Mouse (Mus musculus) embryonic facial prominence, embryonic 11.5 days (tissue): ENCODE results near the gene Lrrc41. TPM values are rescaled to one million over a fixed set of nuclear protein-coding genes. Genes with fewer than 3 reads are reported as not detected.

Experiments used
- ATAC-seq: fragments of 200-750 bp; cut with Nextera tagmentation; replicated peaks from 2 replicates; pipeline ENCODE4 v1.8.0; 2017; ENCODE audit warnings: low read depth; ENCODE audit not compliant: insufficient number of reproducible peaks, low FRiP score, low TSS enrichment
- DNase-seq: peaks from one replicate; pipeline ENCODE4 v3.0.0-alpha.2; 2015; ENCODE audit warnings: low spot score
- H3K27ac ChIP-seq: fragments of 300-500 bp; sonication (generic); replicated peaks from 2 replicates; pipeline ENCODE4 v1.5.1; 2014; ENCODE audit warnings: mild to moderate bottlenecking, low read depth, low read length, control low read depth
- H3K27me3 ChIP-seq: fragments of 300-500 bp; sonication (generic); 2 replicates; pipeline ENCODE4 v1.6.1; 2014; ENCODE audit warnings: mild to moderate bottlenecking, low read length, moderate library complexity, mixed read lengths; ENCODE audit not compliant: control insufficient read depth, insufficient read depth
- H3K36me3 ChIP-seq: fragments of 300-500 bp; sonication (generic); replicated peaks from 2 replicates; pipeline ENCODE4 v1.6.1; 2014; ENCODE audit warnings: low read depth, mild to moderate bottlenecking, low read length, moderate library complexity, mixed read lengths; ENCODE audit not compliant: control insufficient read depth, insufficient read depth
- H3K4me1 ChIP-seq: fragments of 300-500 bp; sonication (generic); 2 replicates; pipeline ENCODE4 v1.6.1; 2014; ENCODE audit warnings: low read length, mixed read lengths; ENCODE audit not compliant: control insufficient read depth, insufficient read depth
- H3K4me2 ChIP-seq: fragments of 300-500 bp; sonication (generic); 2 replicates; pipeline ENCODE4 v1.6.1; 2014; ENCODE audit warnings: low read depth, mild to moderate bottlenecking, control low read depth, low read length, moderate library complexity
- H3K4me3 ChIP-seq: fragments of 300-500 bp; sonication (generic); 2 replicates; pipeline ENCODE4 v1.5.1; 2014; ENCODE audit warnings: low read depth, low read length, control low read depth
- H3K9ac ChIP-seq: fragments of 300-500 bp; sonication (generic); replicated peaks from 2 replicates; pipeline ENCODE4 v1.6.1; 2014; ENCODE audit warnings: mild to moderate bottlenecking, control low read depth, low read length
- H3K9me3 ChIP-seq: fragments of 300-500 bp; sonication (generic); replicated peaks from 2 replicates; pipeline ENCODE4 v1.6.1; 2016; ENCODE audit warnings: mild to moderate bottlenecking, low read length, inconsistent platforms, mixed read lengths; ENCODE audit not compliant: control insufficient read depth
- WGBS: fragments of 180-500 bp; shearing (Covaris S2); extraction: QIAGEN DNeasy Blood & Tissue Kit; methylation state at CpG from one replicate; pipeline ENCODE4 v1.1.7; 2014; 5-methylcytosine and 5-hydroxymethylcytosine counted together
- polyA plus RNA-seq: library from polyadenylated mRNA; unstranded; fragments of >200 nt; fragmentation: Nextera tagmentation; extraction: Ambion mirVana; gene quantifications from 2 replicates; pipeline ENCODE4 v1.2.1, GENCODE M21; 2014

The Lrrc41 gene
- polyA plus RNA-seq, 1 experiment from 2014 or later = 74.8 TPM

DNA sequence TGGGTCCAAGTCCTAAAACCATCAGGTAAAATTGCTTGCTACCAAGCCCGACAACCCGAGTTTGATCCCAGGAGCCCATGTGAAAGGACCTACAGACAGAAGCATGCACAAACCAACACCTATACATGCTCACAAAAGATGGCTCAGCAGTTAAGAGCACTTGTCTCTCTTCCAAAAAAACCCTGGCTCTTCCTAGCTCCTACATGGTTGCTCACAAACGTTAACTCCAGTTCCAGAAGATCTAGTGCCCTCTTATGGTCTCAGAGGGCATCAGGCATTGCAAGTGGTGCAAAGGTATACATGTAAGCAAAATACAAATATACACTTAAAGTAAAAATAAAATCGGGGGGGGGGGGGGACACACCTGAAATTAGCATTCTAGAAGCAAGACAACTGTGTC lies 1.9 kb upstream of the Lrrc41 start:
- Histone ChIP-seq H3K4me2 (no peak overlapping the region), H3K9ac (no peak overlapping the region), H3K27ac (no peak overlapping the region), H3K4me3 (no peak overlapping the region), H3K9me3 (no peaks in the 10 kb centered on the region), H3K4me1 (no peaks in the 10 kb centered on the region), H3K27me3 (no peaks in the 10 kb centered on the region), H3K36me3 (no peaks in the 10 kb centered on the region; the same call in 1 of the 2 replicates)
- DNase-seq (no peak), ATAC-seq (no peak)
- 61% methylated on average over 4 of the region's 4 CpGs for WGBS

DNA sequence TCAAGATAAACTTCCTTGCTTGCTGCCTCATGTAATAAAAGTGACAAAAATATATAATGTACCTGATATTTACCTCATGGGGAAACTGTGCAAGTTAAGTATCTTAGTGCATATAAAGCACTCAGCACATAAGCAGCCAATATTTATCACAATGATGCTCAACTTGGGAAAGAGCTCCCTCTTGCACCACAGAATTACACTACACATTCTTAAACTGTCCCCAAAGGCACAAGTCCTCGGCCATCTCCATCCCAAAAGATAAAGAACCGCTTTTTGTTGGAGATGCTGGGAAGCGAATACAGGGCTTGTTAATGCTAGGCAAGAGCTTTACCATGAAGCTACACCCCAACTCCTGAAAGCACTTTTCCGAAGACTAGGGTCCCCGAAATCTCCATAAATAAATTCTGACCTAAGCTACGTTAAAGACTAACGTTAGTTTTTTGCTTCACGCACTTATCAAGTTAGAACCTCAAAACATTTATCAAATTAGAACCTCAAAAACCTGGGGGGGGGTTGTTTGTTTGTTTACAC lies 859 bp upstream of the Lrrc41 start:
- H3K4me2 ChIP-seq = peak overlapping the region; percentile 45
- ATAC-seq = no peak
- 2% methylated on average over 8 of the region's 8 CpGs for WGBS
- H3K4me1 ChIP-seq = no peaks in the 10 kb centered on the region
- H3K27me3 ChIP-seq = no peaks in the 10 kb centered on the region
- H3K4me3 ChIP-seq = peak overlapping the region; percentile 98
- H3K27ac ChIP-seq = no peak overlapping the region
- peak; percentile 39 for DNase-seq
- no peaks in the 10 kb centered on the region for H3K36me3 ChIP-seq
- no peaks in the 10 kb centered on the region for H3K9me3 ChIP-seq
- peak overlapping the region; percentile 57 for H3K9ac ChIP-seq

DNA sequence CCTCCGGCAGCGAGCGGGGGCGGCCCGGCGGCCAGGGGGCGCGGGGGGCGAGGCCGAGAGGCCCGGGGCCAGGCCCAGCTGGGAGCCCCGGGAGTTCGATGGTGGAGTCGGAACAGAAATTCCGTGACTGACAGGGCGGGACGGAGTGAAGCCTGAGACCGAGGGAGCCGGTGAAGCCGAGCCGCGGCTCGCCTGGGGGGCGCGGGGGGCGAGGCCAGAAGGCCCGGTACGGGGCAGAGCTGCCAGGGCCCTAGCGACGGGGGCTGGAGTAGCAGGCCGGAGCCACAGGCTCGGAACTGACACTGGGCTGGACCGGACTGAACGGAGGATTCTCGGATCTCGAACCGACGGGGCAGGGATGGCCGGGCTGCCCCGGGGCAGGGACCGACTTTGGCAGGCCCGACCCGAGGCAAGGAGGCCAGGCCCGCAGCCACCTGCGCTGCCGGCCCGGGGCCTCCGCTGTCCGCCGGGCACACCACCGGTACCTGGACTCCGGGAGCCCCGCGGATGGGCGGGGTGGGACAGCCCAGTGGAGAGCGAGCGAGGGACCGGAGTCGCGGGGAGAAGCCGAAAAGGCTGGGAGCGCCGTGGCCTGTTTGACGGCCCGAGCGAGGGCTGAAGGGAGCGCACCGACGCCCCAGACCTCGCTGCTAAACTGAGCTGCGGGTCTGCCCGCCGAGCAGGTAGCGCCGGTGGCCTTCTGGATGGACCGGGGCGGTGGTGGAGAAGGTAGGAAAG lies 731 bp downstream of the Lrrc41 start:
- H3K4me3 ChIP-seq = peak overlapping the region; percentile 98
- under 1% methylated on average over 70 of the region's 77 CpGs for WGBS
- peak; percentile 74 for ATAC-seq

DNA sequence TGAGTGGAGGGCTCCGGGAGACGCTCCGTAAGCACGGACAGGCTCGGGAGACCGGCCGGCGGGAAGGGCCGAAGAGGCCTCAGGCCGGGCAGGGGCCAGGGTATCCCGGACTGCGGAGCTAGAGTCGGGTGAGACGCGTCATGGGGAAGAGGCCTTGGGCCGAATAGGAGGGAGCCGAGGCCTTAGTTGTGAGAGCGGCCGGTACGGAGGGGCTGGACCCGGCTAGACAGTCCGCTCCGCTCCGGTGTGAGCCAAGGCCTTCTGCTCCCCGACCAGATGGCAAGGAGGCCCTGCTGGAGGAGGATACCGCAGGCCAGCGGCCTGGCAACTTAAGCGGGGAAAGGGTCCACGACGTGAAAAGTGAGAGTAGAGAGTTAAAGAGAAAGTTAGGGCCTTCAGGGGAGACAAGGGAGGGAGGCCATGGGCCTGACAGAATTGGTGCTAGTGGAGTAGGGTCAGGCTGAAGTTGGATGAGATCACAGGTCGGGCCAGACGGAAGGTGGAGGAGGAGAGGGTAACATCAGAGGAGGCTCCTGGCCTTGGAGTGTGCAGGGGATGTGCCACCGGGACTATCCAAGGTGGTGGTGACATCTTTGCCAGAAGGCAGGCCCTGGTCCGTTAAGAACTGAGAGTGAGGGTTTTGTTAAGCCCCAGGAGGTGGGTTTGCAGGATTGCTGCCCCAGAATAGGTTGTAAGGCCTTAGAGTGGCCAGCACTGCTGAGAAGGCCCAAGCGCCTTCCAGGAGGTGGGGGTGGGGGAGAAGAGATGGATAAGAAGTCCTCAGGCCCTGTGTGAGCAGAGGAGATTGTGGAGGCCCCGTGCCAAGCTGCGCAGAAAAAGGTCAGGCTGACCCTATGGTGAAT lies 1.5 kb downstream of the Lrrc41 start:
- Histone ChIP-seq H3K27ac (peak overlapping the region; percentile 97), H3K9me3 (no peaks in the 10 kb centered on the region), H3K27me3 (no peaks in the 10 kb centered on the region), H3K9ac (peak overlapping the region; percentile 88), H3K36me3 (peaks cover 6% of the 10 kb centered on the region), H3K4me1 (no peaks in the 10 kb centered on the region), H3K4me2 (peak overlapping the region; percentile 72), H3K4me3 (peak overlapping the region; percentile 98)
- WGBS = 3% methylated on average over 37 of the region's 37 CpGs
- DNase-seq = peak; percentile 47
- peak; percentile 14 for ATAC-seq

More for the DNA sequence above, 731 bp downstream of the Lrrc41 start:
- Histone ChIP-seq H3K4me1 (no peaks in the 10 kb centered on the region), H3K27me3 (no peaks in the 10 kb centered on the region), H3K27ac (peak overlapping the region; percentile 97), H3K4me2 (peak overlapping the region; percentile 72), H3K36me3 (peaks cover 4% of the 10 kb centered on the region), H3K9me3 (no peaks in the 10 kb centered on the region), H3K9ac (peak overlapping the region; percentile 88)
- peak; percentile 75 for DNase-seq

DNA sequence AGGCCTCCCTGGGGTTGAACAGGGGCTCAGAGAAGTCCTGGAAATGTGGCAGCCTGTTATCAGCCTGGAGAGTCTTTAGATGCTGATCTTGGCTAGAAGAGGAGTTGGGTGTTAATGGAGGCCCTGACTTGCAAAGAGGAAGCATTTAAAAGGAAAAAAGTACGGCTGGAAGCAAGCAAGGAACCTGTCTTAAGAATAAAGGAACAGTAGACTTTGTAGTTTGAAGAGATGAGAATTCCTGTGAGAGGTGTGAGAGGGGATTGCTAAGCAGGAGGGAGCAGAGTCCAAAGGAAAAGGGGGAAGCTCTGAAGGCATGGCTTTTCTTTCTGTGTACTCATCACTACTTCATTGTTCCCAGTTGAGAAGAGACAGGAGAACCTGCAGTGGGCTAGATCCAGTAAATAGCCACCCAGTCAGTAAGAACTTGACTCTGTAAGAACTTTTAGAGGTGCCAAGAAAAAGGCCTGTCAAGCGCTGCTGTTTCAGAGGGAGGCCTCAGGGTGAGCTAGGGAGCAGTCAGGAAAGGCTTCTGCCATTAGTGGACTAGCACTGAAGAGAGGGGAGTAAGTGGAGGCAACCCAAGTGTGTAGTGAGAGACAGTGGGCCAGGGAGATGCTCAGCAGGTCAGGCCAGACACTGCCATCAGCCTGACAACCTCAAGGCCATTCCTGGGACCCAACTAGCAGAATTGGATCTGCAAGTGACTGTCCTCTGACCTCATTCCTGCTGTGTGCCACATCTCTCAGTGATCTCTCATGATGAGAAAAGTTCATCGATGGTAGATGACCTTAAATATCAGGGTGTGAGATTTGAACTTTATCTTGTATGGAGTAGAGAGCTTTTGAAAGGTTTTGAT lies 2.4 kb downstream of the Lrrc41 start:
- no peaks in the 10 kb centered on the region for H3K9me3 ChIP-seq
- WGBS = 63% methylated on average over 3 of the region's 3 CpGs

DNA sequence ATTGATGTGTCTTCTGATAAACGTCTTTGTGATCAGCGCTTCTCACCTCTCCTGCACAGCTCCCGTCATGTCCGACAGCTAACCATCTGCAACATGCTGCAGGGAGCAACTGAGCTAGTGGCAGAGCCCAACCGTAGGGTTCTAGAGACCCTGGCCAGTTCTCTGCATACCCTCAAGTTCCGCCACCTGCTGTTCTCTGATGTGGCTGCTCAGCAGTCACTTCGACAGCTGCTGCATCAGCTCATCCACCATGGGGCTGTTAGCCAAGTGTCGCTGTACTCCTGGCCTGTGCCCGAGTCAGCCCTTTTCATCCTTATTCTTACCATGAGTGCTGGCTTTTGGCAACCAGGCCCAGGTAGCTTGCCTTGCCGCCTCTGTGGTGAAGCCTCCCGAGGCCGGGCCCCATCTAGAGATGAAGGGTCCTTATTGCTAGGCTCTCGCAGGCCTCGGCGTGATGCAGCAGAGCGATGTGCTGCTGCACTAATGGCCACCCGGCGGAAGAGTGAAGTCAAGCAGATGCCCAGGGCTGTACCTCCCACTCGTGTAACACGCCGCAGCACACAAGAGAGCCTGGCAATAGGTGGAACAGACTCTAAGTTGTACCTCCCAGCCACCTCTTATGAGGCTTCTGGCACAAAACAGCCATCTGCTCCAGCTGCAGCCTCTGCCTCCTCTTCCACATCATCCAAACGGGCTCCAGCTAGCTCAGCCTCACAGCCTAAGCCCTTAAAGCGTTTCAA lies 13.6 kb downstream of the Lrrc41 start:
- ATAC-seq (no peak), DNase-seq (no peak)
- H3K27ac ChIP-seq = no peak overlapping the region
- H3K27me3 ChIP-seq = no peaks in the 10 kb centered on the region
- H3K9me3 ChIP-seq = no peaks in the 10 kb centered on the region
- H3K4me3 ChIP-seq = no peak overlapping the region
- no peak overlapping the region for H3K4me2 ChIP-seq
- H3K36me3 ChIP-seq = peaks cover 11% of the 10 kb centered on the region
- H3K4me1 ChIP-seq = no peaks in the 10 kb centered on the region
- 91% methylated on average over 23 of the region's 23 CpGs for WGBS
- no peak overlapping the region for H3K9ac ChIP-seq

More for the DNA sequence above, 2.4 kb downstream of the Lrrc41 start:
- Histone ChIP-seq H3K27ac (0 out of 2 replicates have a peak overlapping the region, but pooled peaks have one; percentile 6), H3K4me3 (peak overlapping the region; percentile 98), H3K27me3 (no peaks in the 10 kb centered on the region), H3K4me1 (no peaks in the 10 kb centered on the region), H3K9ac (peak overlapping the region; percentile 88), H3K4me2 (peak overlapping the region; percentile 72), H3K36me3 (peaks cover 6% of the 10 kb centered on the region)
- DNase-seq = no peak
- ATAC-seq = no peak

DNA sequence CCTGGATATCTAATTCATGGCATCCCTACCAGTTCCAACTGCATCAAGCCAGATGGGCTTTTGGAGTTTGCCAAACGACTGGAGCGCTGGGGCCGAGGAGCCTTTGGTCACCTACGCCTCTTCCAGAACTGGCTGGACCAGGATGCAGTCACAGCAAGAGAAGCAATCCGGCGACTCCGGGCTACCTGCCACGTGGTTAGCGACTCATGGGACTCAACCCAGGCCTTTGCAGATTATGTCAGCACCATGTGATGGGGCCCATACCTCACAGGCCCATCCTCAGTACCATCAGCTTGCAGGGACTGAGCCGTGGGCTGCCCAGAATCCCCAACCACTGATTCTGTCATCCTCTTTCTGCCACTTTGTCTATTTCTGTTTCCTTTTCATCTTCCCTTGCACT lies 21.2 kb downstream of the Lrrc41 start:
- Histone ChIP-seq H3K9me3 (no peaks in the 10 kb centered on the region), H3K27ac (no peak overlapping the region), H3K4me3 (no peak overlapping the region), H3K27me3 (no peaks in the 10 kb centered on the region), H3K36me3 (peaks cover 12% of the 10 kb centered on the region), H3K9ac (no peak overlapping the region), H3K4me2 (no peak overlapping the region), H3K4me1 (no peaks in the 10 kb centered on the region)
- no peak for ATAC-seq
- 87% methylated on average over 10 of the region's 10 CpGs for WGBS
- DNase-seq = no peak
